Mouse (Mus musculus) left cerebral cortex, adult 2 months (tissue): ENCODE measurements at regions not wholly inside any gene's neighbourhood (a gene's known extent, or its start where the extent isn't known, plus 50 kb on each side); places are given as distances from the start of the nearest gene placed in this dataset.
A peak's percentile ranks its signal among the peaks of the same experiment; 100 is the strongest.

Experiments
- DNase-seq, 2 experiments: peaks; one replicate each; pipeline ENCODE4 v3.0.0; 2021 to 2022; ENCODE audit warnings: low spot score in 2 of 2, mixed read lengths in 1 of 2; ENCODE audit errors: extremely low spot score in 1 of 2
- H3K27ac ChIP-seq: fragments of 200-600 bp; 2 replicates; pipeline ENCODE4 v1.8.1; 2022
- H3K4me3 ChIP-seq: fragments of 200-600 bp; 2 replicates; pipeline ENCODE4 v1.8.1; 2022
- CTCF ChIP-seq: fragments of 200-600 bp; IDR thresholded peaks from 2 replicates; pipeline ENCODE4 v1.8.1; 2022; ENCODE audit warnings: antibody characterized with exemption, mild to moderate bottlenecking, moderate library complexity
- intact Hi-C: fragments of 180-260 bp; cut with DNase I; formaldehyde crosslinking; loops from one replicate; pipeline ENCODE4 v1.15.1; 2025

DNA sequence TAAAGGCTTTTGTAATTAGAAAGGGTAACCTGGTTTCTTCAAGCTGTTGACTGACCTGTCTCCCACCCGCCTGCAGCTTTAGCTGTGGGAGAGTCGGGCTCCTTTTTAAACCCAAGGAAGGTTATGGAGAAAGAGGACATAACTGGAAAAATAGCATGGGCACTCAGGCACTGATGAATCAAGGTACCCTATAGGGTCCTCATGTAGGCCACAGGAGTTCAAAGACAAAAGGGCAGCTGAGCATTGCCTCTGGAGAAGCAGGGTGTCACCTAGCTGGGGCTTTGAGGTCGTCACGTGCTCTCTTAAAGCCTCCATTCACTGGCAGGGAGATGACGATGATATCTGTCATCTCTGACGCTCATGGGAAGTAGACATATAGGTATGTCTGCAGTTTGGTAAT lies 68.4 kb upstream of the Habp2 start:
- H3K4me3 ChIP-seq = no peak overlapping the region
- TF ChIP-seq CTCF = no peak
- no peak overlapping the region for H3K27ac ChIP-seq
- no peak for DNase-seq
- intact Hi-C loops = no loop called here

DNA sequence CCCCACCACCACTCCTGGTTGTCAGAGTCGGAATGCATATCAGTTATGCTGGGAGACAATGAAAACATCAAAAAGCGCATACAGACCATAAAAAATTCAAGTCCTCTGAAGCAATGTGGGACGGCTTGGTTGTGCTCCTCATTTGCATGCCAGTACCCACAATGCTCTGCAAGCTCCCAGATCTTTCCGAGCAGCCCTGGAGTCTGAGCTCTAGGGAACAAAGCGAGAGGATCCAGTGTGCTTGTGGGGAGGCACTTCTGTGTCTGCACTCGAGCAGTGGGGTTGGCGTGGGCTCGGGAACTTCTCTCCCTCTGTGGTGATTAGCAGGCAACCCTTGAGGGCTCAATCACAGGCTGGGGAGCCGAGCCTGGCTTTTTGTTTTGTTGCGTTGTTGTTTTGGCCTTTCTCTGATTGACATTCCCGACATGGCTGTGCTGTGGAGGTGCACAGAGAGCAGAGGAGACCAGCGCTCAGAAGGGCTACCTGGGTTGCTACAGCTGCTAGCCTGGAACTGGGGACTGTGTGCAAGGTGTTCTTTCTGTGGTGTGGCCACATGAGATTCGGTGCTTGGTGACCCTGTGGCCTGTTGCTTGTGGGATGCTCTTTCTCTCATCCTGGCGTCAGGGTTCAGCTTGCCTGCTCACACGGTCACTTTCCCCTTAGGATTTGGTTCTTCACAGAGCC lies 66.1 kb upstream of the Habp2 start:
- intact Hi-C loops = no loop called here
- no peak overlapping the region for H3K27ac ChIP-seq
- no peak for TF ChIP-seq CTCF
- DNase-seq = no peak
- no peak overlapping the region for H3K4me3 ChIP-seq

DNA sequence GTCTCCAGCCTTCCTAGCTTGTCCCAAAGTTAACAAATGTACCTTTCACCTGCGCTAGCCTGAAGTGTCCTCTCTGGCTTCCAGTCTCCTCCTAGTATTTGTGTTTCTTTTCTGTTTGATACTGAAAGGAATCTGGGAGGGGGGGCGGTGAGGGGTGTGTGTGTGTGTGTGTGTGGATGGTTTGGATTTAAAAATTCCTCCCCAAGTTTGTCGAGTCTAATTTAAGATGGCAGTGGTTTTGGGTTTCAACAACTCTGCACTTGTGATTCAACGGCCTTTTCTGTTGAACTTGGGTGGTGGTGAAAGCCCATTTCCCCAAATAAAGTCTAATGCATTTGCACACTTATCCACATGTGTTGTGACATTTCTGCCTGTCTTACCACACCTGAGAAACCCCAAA lies 64.4 kb upstream of the Habp2 start:
- Histone ChIP-seq H3K27ac (no peak overlapping the region), H3K4me3 (no peak overlapping the region)
- intact Hi-C loops = no loop called here
- no peak for TF ChIP-seq CTCF
- DNase-seq = no peak

DNA sequence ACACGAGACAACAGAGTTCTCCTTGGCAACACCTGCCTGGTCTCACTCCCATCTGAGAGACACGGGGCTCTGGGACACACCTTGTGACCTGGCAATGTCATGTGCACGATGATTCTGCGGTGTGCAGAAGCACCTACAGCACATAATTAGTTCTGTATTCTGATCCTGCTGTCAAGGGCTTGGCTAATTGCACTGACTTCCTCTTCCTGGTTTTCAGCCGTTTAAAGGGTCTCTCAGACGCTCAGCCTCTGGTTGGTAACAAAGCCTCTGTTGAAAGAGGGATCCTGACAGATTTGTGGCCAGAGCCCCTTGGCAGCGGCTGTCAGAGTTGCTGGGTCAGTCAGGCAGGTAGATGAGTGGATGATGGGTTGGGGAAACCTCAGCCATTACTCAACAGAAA lies 61.9 kb upstream of the Habp2 start:
- DNase-seq = no peak
- no peak overlapping the region for H3K27ac ChIP-seq
- no peak overlapping the region for H3K4me3 ChIP-seq
- intact Hi-C loops = no loop called here
- TF ChIP-seq CTCF = no peak

DNA sequence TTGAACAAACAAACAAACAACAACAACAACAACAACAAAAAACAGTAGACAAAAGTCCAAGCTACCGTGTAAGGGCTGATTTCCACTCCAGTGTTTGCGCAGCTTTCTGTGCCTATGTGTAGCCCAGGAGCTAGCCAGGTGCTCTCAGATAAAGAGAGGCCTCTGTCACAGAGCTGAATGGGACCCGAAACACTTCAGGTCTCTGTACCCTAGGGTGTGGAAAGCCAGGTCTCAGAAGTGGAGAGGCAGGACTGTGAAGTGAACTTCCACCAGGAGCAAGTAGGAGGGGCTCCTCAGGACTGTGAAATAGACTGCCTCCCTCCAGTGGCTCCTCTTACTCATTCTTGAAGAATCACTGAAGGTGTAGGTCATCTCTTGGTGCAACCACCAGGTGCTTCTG lies 61.4 kb upstream of the Habp2 start:
- intact Hi-C loops = no loop called here
- Histone ChIP-seq H3K4me3 (no peak overlapping the region), H3K27ac (no peak overlapping the region)
- no peak for DNase-seq
- TF ChIP-seq CTCF = no peak; the same call in 1 of the 2 replicates

DNA sequence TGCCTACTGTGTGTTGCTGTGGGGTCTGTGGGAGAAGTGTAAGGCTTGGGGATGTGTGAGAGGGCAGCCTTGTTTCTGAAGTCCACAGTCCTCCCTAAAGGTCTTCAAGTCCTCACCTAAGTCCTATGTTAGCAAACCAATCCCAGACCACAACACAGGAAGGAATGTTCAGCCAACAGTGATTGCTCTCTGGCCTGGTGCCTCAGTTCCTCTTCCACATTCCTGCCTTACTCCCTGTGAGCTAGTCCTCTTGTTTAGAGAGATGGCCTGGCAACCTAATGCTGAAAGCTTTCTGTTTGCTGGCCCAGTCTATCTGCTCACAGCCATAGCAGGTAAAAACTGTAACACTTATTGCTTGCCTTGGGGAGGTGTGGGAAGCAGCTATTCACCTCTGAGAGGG lies 58.4 kb upstream of the Habp2 start:
- Histone ChIP-seq H3K4me3 (no peak overlapping the region), H3K27ac (no peak overlapping the region)
- intact Hi-C loops = no loop called here
- DNase-seq = no peak
- TF ChIP-seq CTCF = no peak

DNA sequence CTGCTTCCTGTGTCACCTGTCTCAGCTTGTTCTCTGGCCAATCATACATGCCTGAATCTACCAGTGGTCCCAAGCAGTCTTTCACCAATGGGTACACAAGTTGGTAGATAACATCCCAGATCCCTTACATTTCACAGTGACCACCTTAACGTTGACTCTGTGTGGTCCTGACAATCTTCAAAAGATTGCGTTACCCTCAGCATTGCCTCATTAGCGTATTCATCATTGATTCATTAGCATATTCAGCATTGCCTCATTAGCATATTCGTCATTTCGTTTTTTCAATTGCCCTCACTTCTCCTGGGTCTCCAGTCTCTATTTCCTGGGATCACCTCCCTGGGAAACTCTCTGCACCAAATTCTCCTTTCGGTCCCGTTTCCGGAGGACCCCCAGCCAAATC lies 55.5 kb upstream of the Habp2 start:
- TF ChIP-seq CTCF = no peak
- DNase-seq = no peak
- H3K4me3 ChIP-seq = no peak overlapping the region
- intact Hi-C loops = no loop called here
- H3K27ac ChIP-seq = no peak overlapping the region

DNA sequence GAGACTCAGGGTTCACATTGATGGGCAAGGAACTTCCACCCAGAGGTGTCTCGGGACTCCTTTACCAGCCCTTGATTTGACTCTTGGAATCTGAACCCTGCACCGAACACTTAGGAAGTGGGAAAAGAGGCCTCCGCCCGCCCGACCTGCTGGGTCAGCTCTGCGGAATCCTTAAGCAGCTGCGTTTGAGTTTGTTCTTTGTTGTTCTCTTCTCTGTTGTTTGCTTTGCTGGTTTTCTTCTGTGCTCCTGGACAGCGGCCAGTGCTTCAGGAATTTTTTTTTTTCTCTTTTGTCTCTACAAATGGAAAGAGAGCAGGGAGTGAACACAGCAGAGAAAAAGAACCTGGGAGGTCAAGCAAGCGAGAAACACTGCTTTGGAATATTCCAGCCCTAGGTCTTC lies 55.1 kb upstream of the Habp2 start:
- DNase-seq = no peak
- no peak for TF ChIP-seq CTCF
- Histone ChIP-seq H3K4me3 (no peak overlapping the region), H3K27ac (no peak overlapping the region)
- intact Hi-C loops = no loop called here

DNA sequence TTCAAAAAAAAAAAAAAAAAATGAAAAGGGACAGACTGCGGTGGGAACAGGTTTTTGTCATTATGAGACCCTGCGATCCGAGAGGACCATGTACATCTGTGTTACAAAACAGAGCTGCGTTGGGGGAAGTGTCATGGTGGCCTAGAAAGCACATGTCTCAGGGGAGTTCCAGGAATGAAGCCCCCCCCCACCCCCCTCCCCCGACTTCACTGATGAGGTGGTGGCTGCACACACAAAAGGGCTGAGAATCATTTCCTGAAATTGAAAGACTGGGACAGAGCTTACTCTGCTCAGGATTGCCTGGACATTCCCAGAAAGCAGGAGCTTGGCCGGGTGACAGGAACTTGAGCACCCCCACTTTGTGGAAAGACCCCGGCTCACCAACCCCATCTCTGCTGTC lies 54.7 kb upstream of the Habp2 start:
- intact Hi-C loops = no loop called here

DNA sequence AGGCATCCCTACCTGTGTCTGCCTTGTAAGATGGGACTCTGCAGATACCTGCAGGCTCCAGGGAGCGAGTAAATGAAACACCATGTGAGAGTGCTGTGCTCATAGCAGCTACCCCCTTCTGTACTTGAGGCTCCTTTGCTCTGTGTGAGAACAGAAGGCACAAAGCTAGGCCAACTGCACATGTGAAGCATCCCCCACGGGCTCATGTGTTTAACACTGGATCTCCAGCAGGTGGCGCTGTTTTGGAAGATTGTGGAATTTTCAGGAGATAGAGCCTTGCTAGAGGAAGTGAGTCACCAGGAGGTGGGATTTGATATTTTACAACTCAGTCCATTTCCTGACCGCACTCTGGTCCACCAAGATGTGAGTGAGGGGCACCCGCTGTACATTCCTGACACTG lies 54.0 kb upstream of the Habp2 start:
- intact Hi-C loops = no loop called here
- peak; percentile 19 for TF ChIP-seq CTCF
- no peak overlapping the region for H3K27ac ChIP-seq
- DNase-seq = no peak
- no peak overlapping the region for H3K4me3 ChIP-seq

More for the DNA sequence above, 54.7 kb upstream of the Habp2 start:
- TF ChIP-seq CTCF = no peak
- no peak for DNase-seq
- no peak overlapping the region for H3K27ac ChIP-seq
- H3K4me3 ChIP-seq = no peak overlapping the region

DNA sequence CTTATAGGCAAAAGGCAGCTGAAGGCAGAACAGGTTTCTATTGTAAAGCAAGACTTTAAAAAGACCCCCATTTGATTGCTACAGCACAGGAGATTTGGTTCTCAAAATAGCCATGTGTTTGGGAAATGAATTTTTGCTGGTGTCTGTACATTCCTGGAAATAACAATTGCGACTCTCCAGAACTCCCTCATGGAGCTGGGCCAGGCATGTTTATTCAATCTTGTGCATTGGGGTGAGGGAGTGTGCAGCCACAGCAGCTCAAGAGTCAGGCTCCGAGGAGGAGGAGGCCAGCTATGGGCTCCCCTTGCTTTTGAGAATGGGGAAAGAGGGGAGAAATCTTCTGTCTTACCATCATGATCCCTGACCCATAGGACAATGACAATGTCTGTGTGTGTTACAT lies 51.9 kb upstream of the Habp2 start:
- TF ChIP-seq CTCF = no peak

More for the DNA sequence above, 51.9 kb upstream of the Habp2 start:
- H3K27ac ChIP-seq = no peak overlapping the region
- intact Hi-C loops = no loop called here
- H3K4me3 ChIP-seq = no peak overlapping the region
- no peak for DNase-seq
